Mouse (Mus musculus) ES-E14 (cell line): ENCODE measurements around the gene Rab5c. TPM values are rescaled to one million over a fixed set of nuclear protein-coding genes. Genes with fewer than 3 reads are reported as not detected.

Experiments used
- DNase-seq: peaks from one replicate; pipeline ENCODE4 v3.0.0-alpha.2; 2013; ENCODE audit warnings: low read depth, low spot score
- H3K27ac ChIP-seq: 2 replicates; pipeline ENCODE4 v1.5.1; 2012; ENCODE audit warnings: low read depth, mild to moderate bottlenecking, low read length, moderate library complexity, mixed read lengths; ENCODE audit not compliant: poor library complexity, insufficient read depth, severe bottlenecking
- H3K36me3 ChIP-seq: 2 replicates; pipeline ENCODE4 v1.6.1; 2012; ENCODE audit warnings: mild to moderate bottlenecking, low read length, moderate library complexity, mixed read lengths; ENCODE audit not compliant: control insufficient read depth, poor library complexity, insufficient read depth, severe bottlenecking
- H3K4me1 ChIP-seq, 2 experiments: fragments of 150-350 bp in 1 of 2; sonication (generic) in 1 of 2; 2 replicates each; pipeline ENCODE4 v1.6.1; 2012; ENCODE audit warnings: low read length in 2 of 2, mild to moderate bottlenecking in 1 of 2, mixed read lengths in 1 of 2; ENCODE audit not compliant: control insufficient read depth in 2 of 2, insufficient read depth in 2 of 2, poor library complexity in 1 of 2
- H3K4me3 ChIP-seq, 2 experiments: fragments of 150-350 bp in 1 of 2; sonication (generic) in 1 of 2; 2 replicates each; pipeline ENCODE4 v1.5.1; 2012; ENCODE audit warnings: low read length in 2 of 2, low read depth in 1 of 2, mild to moderate bottlenecking in 1 of 2, mixed read lengths in 1 of 2; ENCODE audit not compliant: insufficient read depth in 1 of 2, poor library complexity in 1 of 2, severe bottlenecking in 1 of 2
- H3K9ac ChIP-seq: 2 replicates; pipeline ENCODE4 v1.6.1; 2012; ENCODE audit warnings: low read depth, mild to moderate bottlenecking, low read length, mixed read lengths; ENCODE audit not compliant: poor library complexity, insufficient read depth, severe bottlenecking
- H3K9me3 ChIP-seq: fragments of 150-350 bp; sonication (generic); 2 replicates; pipeline ENCODE4 v1.6.1; 2012; ENCODE audit warnings: low read depth, mild to moderate bottlenecking, low read length; ENCODE audit not compliant: control insufficient read depth, insufficient read depth
- CHD2 ChIP-seq: IDR thresholded peaks from 2 replicates; pipeline ENCODE4 v1.6.1; 2014; ENCODE audit warnings: mild to moderate bottlenecking, low read depth, low read length, inconsistent platforms
- HCFC1 ChIP-seq: IDR thresholded peaks from 2 replicates; pipeline ENCODE4 v1.6.1; 2012; ENCODE audit warnings: low read length, inconsistent platforms, borderline replicate concordance; ENCODE audit not compliant: insufficient read depth
- MAFK ChIP-seq: IDR thresholded peaks from 2 replicates; pipeline ENCODE4 v1.6.1; 2014; ENCODE audit warnings: mild to moderate bottlenecking, low read depth, low read length, inconsistent platforms; ENCODE audit not compliant: insufficient read depth
- ZC3H11A ChIP-seq: IDR thresholded peaks from 2 replicates; pipeline ENCODE4 v1.6.1; 2012; ENCODE audit warnings: low read depth, mild to moderate bottlenecking, inconsistent platforms, low read length, borderline replicate concordance
- ZNF384 ChIP-seq: IDR thresholded peaks from 2 replicates; pipeline ENCODE4 v1.6.1; 2012; ENCODE audit warnings: low read depth, low read length, inconsistent platforms
- in situ Hi-C, 2 experiments: fragments of 600-800 bp; cut with MboI; formaldehyde crosslinking; loops; one replicate each; pipeline ENCODE4 v1.15.1; 2025; ENCODE audit warnings: low sequenced_read_pairs in 2 of 2, inconsistent platforms in 1 of 2; ENCODE audit not compliant: unreplicated experiment in 2 of 2
- total RNA-seq: library from RNA; depleted of rRNA; stranded (reverse); fragments of 300-350 nt; gene quantifications from 2 replicates; pipeline ENCODE4 v1.2.3, GENCODE M21; 2012

The Rab5c gene
- total RNA-seq, 1 experiment: 124 TPM

DNA sequence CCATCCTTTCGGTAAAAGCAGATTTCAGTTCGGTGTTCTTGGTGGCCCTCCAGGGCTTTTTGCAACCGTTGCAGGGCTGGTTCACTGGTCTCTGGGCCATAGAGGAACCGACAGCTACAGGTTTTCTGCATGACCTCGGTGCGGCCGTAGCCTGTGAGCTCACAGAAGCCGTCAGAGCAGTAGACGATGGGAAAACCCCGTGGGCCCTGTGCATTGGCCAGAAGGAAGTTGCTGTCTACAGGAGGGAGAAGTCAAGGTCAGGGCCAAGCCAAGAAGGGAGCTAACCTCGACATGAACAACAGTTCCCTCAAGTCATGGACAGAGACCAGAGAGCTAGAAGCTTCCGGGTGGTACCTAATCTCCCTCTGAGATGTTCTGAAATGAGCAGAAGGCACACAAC, 19.6 kb upstream of the Rab5c start:
- peaks cover 0 to 3% of the 10 kb centered on the region in 2 experiments; a peak in 2 of 4 replicates for H3K4me1 ChIP-seq
- no peak for DNase-seq
- in situ Hi-C loops: no loop called here

DNA sequence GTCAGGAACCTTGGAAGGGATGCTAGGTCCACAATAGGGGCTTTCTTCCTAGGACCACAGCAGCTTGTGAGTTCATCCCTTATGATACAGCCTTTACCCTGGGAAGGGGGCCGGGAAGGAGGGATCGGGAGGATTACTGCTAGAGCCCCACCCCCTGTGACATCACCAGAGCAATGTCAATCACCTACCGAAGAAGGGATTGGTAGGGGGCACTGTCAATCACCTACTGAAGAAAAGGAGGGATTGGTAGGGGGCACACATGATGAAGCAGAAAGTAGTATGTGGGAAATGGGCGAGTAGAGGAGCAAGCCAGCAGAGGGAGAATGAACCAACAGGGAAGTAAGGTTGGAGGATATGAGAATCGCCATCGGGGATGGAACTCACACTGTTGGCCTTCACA, 18.5 kb upstream of the Rab5c start:
- Histone ChIP-seq H3K4me3 (no peak overlapping the region), H3K27ac (no peak overlapping the region), H3K9ac (no peak overlapping the region), H3K9me3 (no peaks in the 10 kb centered on the region), H3K4me1 (peaks cover 0 to 3% of the 10 kb centered on the region in 2 experiments; a peak in 2 of 4 replicates), H3K36me3 (no peaks in the 10 kb centered on the region)
- in situ Hi-C loops: no loop called here
- TF ChIP-seq ZC3H11A: no peak
- no peak for TF ChIP-seq MAFK
- TF ChIP-seq CHD2: no peak
- TF ChIP-seq HCFC1: no peak
- TF ChIP-seq ZNF384: no peak
- no peak for DNase-seq

More for the DNA sequence above, 19.6 kb upstream of the Rab5c start:
- Histone ChIP-seq H3K4me3 (no peak overlapping the region), H3K27ac (no peak overlapping the region), H3K9me3 (no peaks in the 10 kb centered on the region), H3K36me3 (no peaks in the 10 kb centered on the region), H3K9ac (no peak overlapping the region)
- TF ChIP-seq ZNF384 (no peak), CHD2 (no peak), HCFC1 (no peak), ZC3H11A (no peak), MAFK (no peak)

DNA sequence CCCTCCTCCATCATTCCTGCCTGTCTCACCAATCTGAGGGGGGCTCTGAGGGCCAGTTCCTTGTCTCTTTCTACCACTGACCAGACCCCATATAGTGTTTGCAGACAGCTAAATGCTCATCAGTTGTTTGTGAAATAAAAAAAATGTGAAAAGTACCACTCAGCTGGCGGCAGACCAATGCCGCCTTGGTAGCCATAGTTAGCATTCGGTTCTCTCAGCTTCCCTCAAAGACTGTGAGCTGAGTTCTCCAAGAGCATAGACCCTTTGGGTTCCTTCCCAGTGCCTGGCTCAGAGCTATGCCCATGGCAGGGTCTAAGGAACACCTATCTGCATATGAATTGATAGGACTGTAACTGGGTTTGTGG, 16.7 kb upstream of the Rab5c start:
- TF ChIP-seq HCFC1 (no peak), ZNF384 (no peak), CHD2 (no peak), MAFK (no peak), ZC3H11A (no peak)
- H3K4me3 ChIP-seq: no peak overlapping the region
- no peaks in the 10 kb centered on the region for H3K36me3 ChIP-seq
- no peak overlapping the region for H3K27ac ChIP-seq
- no peak for DNase-seq
- peaks cover 0 to 3% of the 10 kb centered on the region in 2 experiments; a peak in 2 of 4 replicates for H3K4me1 ChIP-seq
- no peaks in the 10 kb centered on the region for H3K9me3 ChIP-seq
- in situ Hi-C loops: no loop called here
- no peak overlapping the region for H3K9ac ChIP-seq

DNA sequence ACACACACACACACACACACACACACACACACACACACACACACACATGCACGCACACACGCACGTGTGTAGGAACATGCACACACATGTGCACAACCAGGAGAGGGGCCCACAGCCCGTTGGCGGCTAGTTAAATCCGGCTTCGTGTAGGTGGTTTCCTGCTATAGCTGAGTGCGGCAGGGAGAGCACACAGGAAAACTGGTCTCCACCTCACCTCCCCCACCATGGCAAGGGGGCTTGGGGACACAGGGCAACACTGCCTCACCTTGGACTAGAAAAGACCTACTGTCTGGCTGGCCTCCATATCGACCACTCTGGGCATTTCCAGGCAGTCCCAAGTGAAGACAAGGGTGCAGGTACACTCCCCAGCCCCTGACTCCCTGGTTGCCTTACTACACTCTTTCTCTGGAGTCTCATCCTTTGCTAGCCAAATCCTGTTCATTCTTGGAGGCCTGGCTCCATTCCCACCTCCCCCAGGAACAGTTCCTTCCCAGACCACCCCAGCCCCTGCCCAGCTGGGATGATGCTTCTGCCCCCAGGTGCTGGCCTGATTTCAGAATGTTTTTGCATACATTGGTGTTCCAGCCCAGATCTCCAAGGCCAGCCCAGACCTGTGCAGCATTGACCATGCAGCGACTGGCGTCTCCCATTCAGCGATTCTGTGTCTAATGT, 16.1 kb upstream of the Rab5c start:
- H3K9ac ChIP-seq: no peak overlapping the region
- no peak overlapping the region for H3K27ac ChIP-seq
- H3K4me1 ChIP-seq: peaks cover 0 to 3% of the 10 kb centered on the region in 2 experiments; a peak in 2 of 4 replicates
- H3K9me3 ChIP-seq: no peaks in the 10 kb centered on the region
- no peak for TF ChIP-seq MAFK
- no peak for TF ChIP-seq HCFC1
- no peak for TF ChIP-seq CHD2
- TF ChIP-seq ZNF384: no peak
- TF ChIP-seq ZC3H11A: no peak
- in situ Hi-C loops: no loop called here
- no peak for DNase-seq
- H3K4me3 ChIP-seq: no peak overlapping the region
- H3K36me3 ChIP-seq: no peaks in the 10 kb centered on the region

DNA sequence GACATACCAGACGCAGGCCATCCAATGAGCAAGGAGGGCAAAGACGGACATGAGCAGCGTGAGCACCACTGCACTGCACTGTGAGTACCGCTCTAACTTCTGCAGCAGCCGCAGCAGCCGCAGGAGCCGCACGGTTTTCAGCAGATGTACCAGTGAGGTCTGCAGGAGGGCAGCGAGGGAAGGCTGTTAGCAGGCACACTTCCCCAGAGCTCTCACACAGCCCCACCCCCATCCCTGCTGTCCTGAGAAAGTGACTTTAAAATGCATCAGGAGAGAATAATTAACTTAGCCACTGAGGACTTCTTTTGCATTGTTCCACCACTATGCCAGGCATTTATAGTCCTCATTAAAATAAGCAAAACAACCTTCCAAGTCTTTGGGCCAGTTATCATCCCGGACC, 14.3 kb upstream of the Rab5c start:
- TF ChIP-seq ZC3H11A (no peak), MAFK (no peak), CHD2 (no peak), HCFC1 (no peak), ZNF384 (no peak)
- H3K4me1 ChIP-seq: no peaks in the 10 kb centered on the region
- H3K27ac ChIP-seq: no peak overlapping the region
- H3K9ac ChIP-seq: no peak overlapping the region
- H3K4me3 ChIP-seq: peak overlapping the region in 1 of 2 experiments; percentile 8; a peak in 1 of 4 replicates
- H3K9me3 ChIP-seq: no peaks in the 10 kb centered on the region
- H3K36me3 ChIP-seq: no peaks in the 10 kb centered on the region
- DNase-seq: no peak
- in situ Hi-C loops: no loop called here
